Mouse (Mus musculus) A20 (cell line): ENCODE results near the gene Rhobtb1.

Source experiments
- DNase-seq: peaks from one replicate; pipeline ENCODE4 v3.0.0-alpha.2; 2011; ENCODE audit warnings: low read depth, low spot score

The Rhobtb1 gene

DNA sequence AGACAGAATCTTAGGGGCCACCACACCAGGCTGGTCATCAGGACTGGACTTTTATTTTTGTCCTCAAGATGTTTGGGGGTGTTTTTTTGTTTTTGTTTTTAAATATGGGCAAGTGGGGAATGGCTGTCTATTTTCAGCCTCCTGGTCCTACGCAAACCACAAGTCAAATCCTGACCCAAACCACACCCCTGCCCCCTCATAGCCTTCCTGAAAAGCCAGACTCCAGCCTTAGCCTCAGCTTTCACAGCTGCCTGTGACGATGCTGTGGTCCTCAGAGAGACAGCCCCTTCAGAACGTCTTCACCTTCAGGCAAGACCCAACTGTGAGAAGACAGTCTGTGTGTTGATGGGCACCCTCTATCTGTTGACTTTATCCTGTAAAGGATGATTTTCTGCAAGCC is 95.5 kb downstream of the Rhobtb1 start:
- no peak for DNase-seq

GRCm38 (mm10) chr10:69247311-69248033 is 96.2 kb downstream of the Rhobtb1 start:
- DNase-seq, result peak; percentile 66

GRCm38 (mm10) chr10:69248261-69249160 is 97.3 kb downstream of the Rhobtb1 start:
- DNase-seq, result no peak

DNA sequence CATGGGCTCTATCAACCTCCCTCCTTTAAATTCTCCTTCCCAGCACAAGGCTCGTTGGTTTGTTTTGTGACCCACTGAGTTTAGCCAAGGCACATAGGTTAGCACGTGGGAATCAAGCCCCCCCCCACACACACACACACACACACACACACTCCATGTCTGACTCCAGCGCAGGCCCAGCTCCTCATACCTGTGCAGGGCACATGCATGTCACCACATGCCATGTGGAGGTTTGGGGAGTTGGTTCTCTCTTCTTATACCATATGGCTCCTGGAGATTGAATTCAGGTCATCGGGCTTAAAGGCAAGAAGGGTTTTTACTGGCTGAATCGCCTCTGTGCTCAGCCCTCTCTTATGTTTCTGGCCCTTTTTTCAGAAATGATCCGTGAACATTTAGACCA is 100.0 kb downstream of the Rhobtb1 start:
- no peak for DNase-seq

- DNase-seq, result peak; percentile 89
Observed at GRCm38 (mm10) chr10:69252112-69253074, 101.2 kb downstream of the Rhobtb1 start.

DNA sequence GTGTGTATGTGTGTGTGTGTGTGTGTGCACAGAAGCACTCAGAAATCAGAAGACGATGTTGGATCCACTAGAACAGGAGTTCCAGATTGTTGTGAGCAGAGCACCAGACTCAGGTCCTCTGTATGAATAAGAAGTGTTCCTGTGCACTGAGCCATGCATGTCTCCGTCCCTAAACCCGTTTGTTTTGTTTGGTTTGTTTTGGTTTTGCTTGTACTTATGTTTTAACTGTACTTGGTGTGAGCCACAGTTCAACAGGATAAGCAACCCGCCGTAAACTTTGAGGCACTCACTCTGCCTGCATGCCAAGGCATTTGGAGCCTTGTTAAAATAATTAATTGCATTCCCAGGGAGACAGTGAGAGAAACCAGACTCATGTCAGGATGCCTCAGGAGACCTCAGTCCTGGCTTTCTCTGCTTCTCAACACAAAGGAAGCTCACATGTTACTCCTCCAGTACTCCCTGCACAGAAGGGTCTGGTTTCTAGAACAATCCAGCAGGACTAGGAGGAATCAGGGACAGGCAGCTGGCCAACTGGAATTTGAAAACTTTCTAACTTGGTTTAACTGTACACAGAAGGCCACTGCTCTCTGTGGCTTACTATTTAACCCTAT is 101.9 kb downstream of the Rhobtb1 start:
- peak; percentile 78 for DNase-seq

DNA sequence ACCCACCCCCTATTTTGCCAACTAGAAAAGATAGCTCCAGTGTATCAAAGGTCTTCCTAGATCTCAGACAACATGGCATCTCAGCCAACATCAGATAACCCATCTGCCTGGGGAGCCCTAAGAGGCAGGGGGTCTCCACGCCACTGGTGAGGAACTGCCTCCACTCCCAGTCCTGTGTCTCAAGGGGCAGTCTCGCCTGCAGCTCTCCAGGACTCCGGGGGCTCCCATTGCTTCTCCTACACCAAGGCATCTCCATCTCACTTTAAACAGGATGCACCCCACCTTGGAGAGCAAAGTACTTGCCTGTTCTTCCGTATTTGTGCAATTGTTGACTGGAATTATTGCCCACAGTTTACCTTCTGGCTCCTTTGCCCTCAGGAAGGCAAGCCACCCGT is 102.4 kb downstream of the Rhobtb1 start:
- no peak for DNase-seq

DNA sequence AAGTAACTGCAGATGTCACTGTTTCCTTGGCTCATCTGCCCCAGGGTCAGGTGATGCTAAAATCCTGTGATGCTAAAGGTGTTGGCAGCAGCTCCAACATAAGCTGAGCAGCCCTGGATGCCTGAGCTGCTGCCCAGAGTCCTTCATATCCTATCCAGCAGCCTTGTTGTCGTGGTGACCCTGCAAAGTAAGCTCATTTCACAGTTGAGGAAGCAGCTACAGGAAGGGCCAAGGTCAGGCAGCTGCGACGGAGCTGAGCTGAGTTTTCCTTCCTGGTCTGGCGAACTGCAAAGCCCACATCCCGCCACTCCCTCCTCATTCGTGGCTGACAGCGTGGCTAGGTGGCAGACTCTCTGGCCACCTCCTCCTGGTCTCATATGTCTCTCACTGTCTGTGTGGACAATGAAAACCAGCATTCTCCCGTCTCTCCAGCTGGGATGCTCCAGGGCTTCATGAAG is 103.2 kb downstream of the Rhobtb1 start:
- DNase-seq, result peak; percentile 79

DNA sequence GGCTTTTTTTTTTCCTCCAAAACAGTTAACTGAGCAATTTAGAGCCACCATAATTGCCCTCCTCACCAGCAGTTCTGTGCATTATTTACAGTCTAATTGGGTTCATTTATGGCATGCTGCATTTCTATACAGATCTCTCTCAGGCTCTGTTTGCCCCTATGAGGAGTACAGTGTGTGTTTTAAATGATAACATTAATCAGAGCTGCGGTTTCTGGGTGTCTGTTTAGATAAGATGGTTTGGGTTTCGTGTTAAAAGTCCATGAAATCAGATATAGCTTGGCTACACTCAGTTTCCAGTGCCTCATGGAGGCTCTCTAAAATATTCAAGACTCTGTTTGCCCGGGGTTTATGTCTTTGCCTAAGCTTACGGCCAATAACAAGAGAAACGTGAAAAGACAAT is 104.4 kb downstream of the Rhobtb1 start:
- DNase-seq, result no peak

GRCm38 (mm10) chr10:69257592-69258133 is 106.4 kb downstream of the Rhobtb1 start:
- DNase-seq, result no peak

GRCm38 (mm10) chr10:69258588-69258987 is 107.4 kb downstream of the Rhobtb1 start:
- DNase-seq, result no peak

DNA sequence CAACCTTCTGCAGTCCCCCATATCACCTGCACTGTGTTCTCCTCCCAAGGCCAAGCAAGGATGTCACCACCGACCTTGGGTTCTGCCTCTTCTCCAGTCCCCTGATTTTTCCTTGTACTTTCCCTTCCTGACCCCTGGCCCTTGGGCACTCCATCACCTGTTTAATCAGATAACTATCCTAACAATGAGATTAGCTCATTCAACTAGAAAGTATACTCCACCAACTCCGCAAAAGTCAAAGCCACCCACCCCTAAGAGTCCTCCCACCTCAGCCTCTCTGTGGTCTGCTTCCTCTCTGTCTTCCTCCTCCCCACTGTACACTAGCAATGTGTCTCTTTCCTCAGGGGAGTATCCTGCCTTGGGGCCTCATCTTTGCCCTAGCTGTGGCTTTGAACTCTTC is 107.9 kb downstream of the Rhobtb1 start:
- no peak for DNase-seq

GRCm38 (mm10) chr10:69259929-69260328 is 108.7 kb downstream of the Rhobtb1 start:
- DNase-seq, result no peak

GRCm38 (mm10) chr10:69262918-69263822 is 111.9 kb downstream of the Rhobtb1 start:
- no peak for DNase-seq

GRCm38 (mm10) chr10:69263906-69264305 is 112.7 kb downstream of the Rhobtb1 start:
- no peak for DNase-seq

DNA sequence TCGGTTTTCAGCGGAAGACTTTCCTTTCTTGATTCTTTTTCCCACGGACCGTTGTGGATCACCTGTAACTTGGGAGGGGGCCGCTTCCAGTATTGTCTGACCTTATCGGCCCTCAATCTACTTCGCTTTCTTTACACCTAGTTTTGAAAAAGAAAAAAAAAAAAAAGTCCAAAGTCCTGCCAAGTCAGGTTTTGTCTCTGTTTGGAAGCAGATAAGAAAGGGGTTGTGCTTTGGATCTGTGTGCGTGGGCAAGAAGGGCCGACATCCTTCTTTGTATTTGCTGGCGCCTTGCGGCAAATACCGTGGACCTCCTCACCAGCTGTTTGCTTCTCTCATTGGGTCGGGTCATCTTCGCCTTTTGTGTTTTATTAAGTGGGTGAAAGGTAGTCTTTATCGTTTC is 114.2 kb downstream of the Rhobtb1 start:
- DNase-seq, result no peak

GRCm38 (mm10) chr10:69268061-69268643 is 116.9 kb downstream of the Rhobtb1 start:
- no peak for DNase-seq

- DNase-seq, result no peak
Observed at GRCm38 (mm10) chr10:69271436-69271835, 120.2 kb downstream of the Rhobtb1 start.

GRCm38 (mm10) chr10:69274275-69274674 is 123.0 kb downstream of the Rhobtb1 start:
- no peak for DNase-seq
